Mouse (Mus musculus): ENCODE data around the gene Dhrs3.

The Dhrs3 gene

GRCm38 (mm10) chr4:144969030-144969429 is 76.4 kb downstream of the Dhrs3 start:
- no peak for DNase-seq (ENCODE audit: low read depth in 2 of 2, low spot score in 2 of 2)

GRCm38 (mm10) chr4:144971048-144971447 is 78.4 kb downstream of the Dhrs3 start:
- DNase-seq (ENCODE audit: low read depth in 2 of 2, low spot score in 2 of 2) = no peak

- DNase-seq (ENCODE audit: low read depth in 2 of 2, low spot score in 2 of 2) = no peak
Observed at GRCm38 (mm10) chr4:144972948-144973720, 80.5 kb downstream of the Dhrs3 start.

GRCm38 (mm10) chr4:144974458-144974857 is 81.8 kb downstream of the Dhrs3 start:
- DNase-seq (ENCODE audit: low read depth in 2 of 2, low spot score in 2 of 2) = no peak

GRCm38 (mm10) chr4:144975505-144975904 is 82.9 kb downstream of the Dhrs3 start:
- DNase-seq (ENCODE audit: low read depth in 2 of 2, low spot score in 2 of 2) = no peak

GRCm38 (mm10) chr4:144977057-144977456 is 84.4 kb downstream of the Dhrs3 start:
- DNase-seq (ENCODE audit: low read depth in 2 of 2, low spot score in 2 of 2) = no peak

Data from CD8-positive naive resting alpha-beta T cell, adult 2 months (primary cell).